Mouse (Mus musculus) liver, embryonic 14.5 days (tissue): ENCODE measurements around the gene Hoxa2. TPM values are rescaled to one million over a fixed set of nuclear protein-coding genes. Genes with fewer than 3 reads are reported as not detected.

Source experiments
- ATAC-seq: fragments of 200-750 bp; cut with Nextera tagmentation; 2 replicates; pipeline ENCODE4 v1.8.0; 2017; ENCODE audit warnings: moderate number of reproducible peaks, mild to moderate bottlenecking, moderate library complexity; ENCODE audit not compliant: insufficient read depth
- DNase-seq, 3 experiments: peaks; one replicate each; pipeline ENCODE4 v3.0.0-alpha.2; 2012 to 2013; ENCODE audit warnings: low read depth in 3 of 3, low spot score in 3 of 3
- H3K27ac ChIP-seq: fragments of 300-500 bp; sonication (generic); 2 replicates; pipeline ENCODE4 v1.5.1; 2014; ENCODE audit warnings: moderate library complexity, mild to moderate bottlenecking, control low read depth, inconsistent platforms
- H3K27me3 ChIP-seq: fragments of 300-500 bp; sonication (generic); 2 replicates; pipeline ENCODE4 v1.6.1; 2014; ENCODE audit warnings: mild to moderate bottlenecking, low read length, moderate library complexity; ENCODE audit not compliant: control insufficient read depth, insufficient read depth
- H3K36me3 ChIP-seq: fragments of 300-500 bp; sonication (generic); replicated peaks from 2 replicates; pipeline ENCODE4 v1.6.1; 2014; ENCODE audit warnings: low read depth; ENCODE audit not compliant: control insufficient read depth, insufficient read depth
- H3K4me1 ChIP-seq, 2 experiments: fragments of 200-500 bp in 1 of 2; fragments of 300-500 bp in 1 of 2; sonication (generic) in 1 of 2; replicated peaks; 2 replicates each; pipeline ENCODE4 v1.6.1; 2012 to 2014; ENCODE audit warnings: antibody characterized with exemption in 1 of 2, inconsistent platforms in 1 of 2, low read length in 1 of 2; ENCODE audit not compliant: control insufficient read depth in 2 of 2, insufficient read depth in 2 of 2
- H3K4me2 ChIP-seq: fragments of 300-500 bp; sonication (generic); 2 replicates; pipeline ENCODE4 v1.6.1; 2014; ENCODE audit warnings: low read depth, mild to moderate bottlenecking, control low read depth, moderate library complexity
- H3K4me3 ChIP-seq, 2 experiments: fragments of 200-500 bp in 1 of 2; fragments of 300-500 bp in 1 of 2; sonication (generic) in 1 of 2; 2 replicates each; pipeline ENCODE4 v1.5.1; 2012 to 2014; ENCODE audit warnings: low read depth in 2 of 2, low read length in 2 of 2, mild to moderate bottlenecking in 2 of 2, control low read depth in 1 of 2, inconsistent platforms in 1 of 2, moderate library complexity in 1 of 2; ENCODE audit not compliant: insufficient read depth in 1 of 2
- H3K9ac ChIP-seq: fragments of 300-500 bp; sonication (generic); replicated peaks from 2 replicates; pipeline ENCODE4 v1.6.1; 2014; ENCODE audit warnings: mild to moderate bottlenecking, control low read depth, moderate library complexity
- H3K9me3 ChIP-seq: fragments of 300-500 bp; sonication (generic); 2 replicates; pipeline ENCODE4 v1.6.1; 2016; ENCODE audit warnings: low read length, mixed read lengths; ENCODE audit not compliant: control insufficient read depth
- CTCF ChIP-seq: IDR thresholded peaks from 2 replicates; pipeline ENCODE4 v1.5.1; 2016; ENCODE audit warnings: antibody characterized with exemption, low read depth, control low read depth
- EP300 ChIP-seq: IDR thresholded peaks from 2 replicates; pipeline ENCODE4 v1.6.1; 2016; ENCODE audit warnings: antibody characterized with exemption, low read depth
- WGBS: fragments of 180-500 bp; shearing (Covaris S2); extraction: QIAGEN DNeasy Blood & Tissue Kit; methylation state at CpG from one replicate; pipeline ENCODE4 v1.1.7; 2014; ENCODE audit not compliant: insufficient replicate concordance; 5-methylcytosine and 5-hydroxymethylcytosine counted together
- polyA plus RNA-seq, 2 experiments: library from polyadenylated mRNA; depleted of rRNA in 1 of 2; stranded (reverse) in 1 of 2; unstranded in 1 of 2; fragments of >200 nt; fragmentation: Nextera tagmentation in 1 of 2; extraction: Ambion mirVana in 1 of 2; gene quantifications; 2 replicates each; pipeline versions ENCODE4 v1.2.1 to v1.2.3; 2012 to 2014

Gene Hoxa2
- polyA plus RNA-seq, 2 experiments, result 0.14 to 0.26 TPM

DNA sequence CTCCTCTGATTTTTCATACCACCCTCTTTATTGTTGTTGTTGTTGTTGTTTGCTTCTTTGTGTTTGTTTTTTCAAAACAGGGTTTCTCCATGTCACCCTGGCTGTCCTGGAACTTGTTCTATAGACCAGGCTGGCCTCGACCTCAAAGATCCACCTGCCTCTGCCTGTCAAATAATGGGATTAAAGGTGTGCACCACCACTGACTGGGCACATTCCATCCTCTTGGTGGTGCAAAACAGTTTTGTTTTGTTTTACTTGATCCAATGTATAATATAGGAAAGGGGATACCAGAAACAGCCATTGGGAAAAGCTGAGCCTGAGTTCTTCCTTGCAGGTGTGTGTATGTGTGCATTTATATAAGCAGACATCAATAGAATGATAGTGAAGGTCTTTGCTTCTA lies 21.9 kb upstream of the Hoxa2 start:
- Histone ChIP-seq H3K9ac (no peak overlapping the region), H3K4me3 (no peak overlapping the region), H3K36me3 (no peaks in the 10 kb centered on the region), H3K27ac (no peak overlapping the region), H3K9me3 (no peaks in the 10 kb centered on the region), H3K4me2 (no peak overlapping the region), H3K27me3 (peaks cover 62% of the 10 kb centered on the region), H3K4me1 (0 out of 4 replicates have a peak, but pooled peaks cover 0 to 3% of the 10 kb centered on the region in 2 experiments)
- WGBS, result 24% methylated on average over 1 of the region's 1 CpGs
- DNase-seq (no peak), ATAC-seq (no peak)
- TF ChIP-seq EP300 (no peak), CTCF (no peak)

DNA sequence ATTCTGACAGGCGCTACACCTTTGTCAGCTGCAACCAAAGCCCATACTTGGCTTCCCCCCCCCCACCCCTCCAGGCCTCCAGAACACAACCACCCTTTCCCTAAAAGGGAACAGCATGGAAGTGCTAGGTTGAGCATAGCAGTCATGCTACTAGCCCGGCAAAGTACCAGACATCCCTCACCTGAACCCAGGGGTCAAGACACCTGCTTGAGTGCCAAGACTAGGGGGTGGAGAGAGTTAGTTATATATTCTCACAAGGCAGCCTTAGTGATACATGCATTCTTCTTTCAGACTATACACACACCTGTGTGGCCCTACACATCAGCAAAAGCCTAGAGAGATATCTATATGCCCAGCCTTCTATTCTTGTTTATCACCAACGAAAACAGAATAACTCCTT lies 21.2 kb upstream of the Hoxa2 start:
- Histone ChIP-seq H3K9ac (no peak overlapping the region), H3K27ac (no peak overlapping the region), H3K9me3 (no peaks in the 10 kb centered on the region), H3K27me3 (peaks cover 55% of the 10 kb centered on the region), H3K4me2 (no peak overlapping the region), H3K4me3 (no peak overlapping the region), H3K36me3 (no peaks in the 10 kb centered on the region), H3K4me1 (0 out of 4 replicates have a peak, but pooled peaks cover 0 to 3% of the 10 kb centered on the region in 2 experiments)
- 27% methylated on average over 3 of the region's 3 CpGs for WGBS
- DNase-seq (no peak), ATAC-seq (no peak)
- TF ChIP-seq CTCF (no peak), EP300 (no peak)

DNA sequence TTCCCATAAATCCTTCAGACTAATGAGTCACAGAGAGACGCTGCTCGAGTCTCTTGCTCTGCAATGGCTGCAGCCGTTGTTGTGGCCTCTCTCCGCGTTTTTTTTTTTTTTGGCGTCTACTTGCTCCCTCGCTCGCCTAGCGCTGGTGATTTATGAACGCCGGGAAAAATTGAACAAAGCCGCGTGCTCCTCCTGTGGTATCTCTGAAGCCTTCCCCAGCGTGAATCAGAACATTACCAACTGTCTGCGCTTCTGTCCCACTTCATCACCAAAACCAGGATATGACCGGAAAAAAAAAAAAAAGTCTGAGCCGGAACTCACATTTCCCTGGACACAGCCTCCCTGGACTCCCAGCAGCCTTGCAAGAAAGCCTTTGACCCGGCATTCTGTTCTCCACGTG lies 20.6 kb upstream of the Hoxa2 start:
- Histone ChIP-seq H3K4me3 (no peak overlapping the region), H3K36me3 (no peaks in the 10 kb centered on the region), H3K9ac (no peak overlapping the region), H3K4me2 (no peak overlapping the region), H3K27ac (no peak overlapping the region), H3K27me3 (peaks cover 53% of the 10 kb centered on the region), H3K4me1 (0 out of 4 replicates have a peak, but pooled peaks cover 0 to 3% of the 10 kb centered on the region in 2 experiments), H3K9me3 (no peaks in the 10 kb centered on the region)
- ATAC-seq (no peak), DNase-seq (no peak)
- TF ChIP-seq EP300 (no peak), CTCF (no peak)
- 5% methylated on average over 19 of the region's 19 CpGs for WGBS

DNA sequence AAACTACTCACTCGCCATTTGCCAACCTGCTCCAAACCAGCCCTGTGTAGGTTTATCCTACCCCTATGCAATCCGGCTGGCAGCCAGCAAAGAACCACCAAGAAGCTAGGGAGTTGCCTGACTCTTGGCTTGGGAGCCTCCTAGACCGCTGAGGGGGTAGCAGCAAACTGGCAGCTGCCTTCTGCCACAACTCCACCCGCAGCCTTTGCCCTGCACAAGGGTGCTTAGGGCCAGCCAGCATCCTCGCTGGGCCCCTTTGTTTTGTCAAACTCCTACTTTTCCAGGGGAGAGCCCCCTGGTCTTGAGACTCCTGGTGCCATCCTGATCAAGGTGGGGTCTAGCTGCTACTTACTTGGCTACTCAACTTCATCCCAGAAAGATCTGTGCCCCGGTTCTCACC lies 20.0 kb upstream of the Hoxa2 start:
- DNase-seq, result no peak
- no peaks in the 10 kb centered on the region for H3K36me3 ChIP-seq
- H3K27ac ChIP-seq, result no peak overlapping the region
- peaks cover 53% of the 10 kb centered on the region for H3K27me3 ChIP-seq
- H3K4me1 ChIP-seq, result 0 out of 4 replicates have a peak, but pooled peaks cover 0 to 3% of the 10 kb centered on the region in 2 experiments
- no peak overlapping the region for H3K4me2 ChIP-seq
- no peak for ATAC-seq
- 25% methylated on average over 6 of the region's 6 CpGs for WGBS
- no peak overlapping the region for H3K9ac ChIP-seq
- TF ChIP-seq CTCF (no peak), EP300 (no peak)
- H3K9me3 ChIP-seq, result no peaks in the 10 kb centered on the region
- H3K4me3 ChIP-seq, result no peak overlapping the region

DNA sequence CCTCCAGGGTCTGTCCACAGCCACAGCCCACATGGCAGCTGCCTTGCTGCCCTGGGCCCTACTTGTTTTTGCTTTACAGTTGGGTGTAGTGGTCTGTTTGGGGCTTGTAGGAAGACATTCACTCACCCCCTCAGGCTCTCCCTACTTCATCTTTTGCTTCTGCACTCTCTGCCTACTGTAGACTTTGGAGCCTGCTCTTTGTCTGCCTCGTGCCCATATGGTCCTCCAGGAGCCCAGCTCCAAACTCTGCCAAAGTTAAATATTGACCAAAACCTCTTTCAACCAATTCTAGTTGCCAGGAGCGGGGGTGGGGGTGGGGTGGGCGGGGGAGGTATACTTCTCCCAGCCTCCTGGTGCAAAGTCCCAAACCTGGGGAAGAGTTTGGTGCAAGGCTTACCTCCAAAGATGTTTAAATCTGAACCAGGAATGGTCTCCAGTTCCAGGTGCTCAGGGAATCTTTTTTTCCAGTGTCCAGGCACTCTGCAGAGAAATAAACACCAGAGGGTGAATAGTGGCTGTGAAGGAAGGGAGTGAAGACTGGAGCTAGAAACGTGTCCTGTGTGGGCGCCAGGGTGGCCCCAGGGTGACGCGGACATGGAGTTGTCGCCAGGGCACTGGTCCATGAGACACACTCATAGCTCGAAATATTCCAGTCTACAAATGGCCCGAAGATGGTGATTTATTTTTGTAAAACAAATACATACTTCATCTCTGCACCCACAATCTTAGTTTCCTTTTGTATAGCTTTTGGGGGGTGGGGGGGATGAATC lies 18.9 kb upstream of the Hoxa2 start:
- WGBS, result 39% methylated on average over 10 of the region's 10 CpGs
- TF ChIP-seq EP300, result no peak
- no peak for DNase-seq
- Histone ChIP-seq H3K9me3 (no peaks in the 10 kb centered on the region), H3K4me1 (0 out of 4 replicates have a peak, but pooled peaks cover 0 to 3% of the 10 kb centered on the region in 2 experiments), H3K9ac (no peak overlapping the region), H3K36me3 (no peaks in the 10 kb centered on the region), H3K4me3 (no peak overlapping the region), H3K4me2 (no peak overlapping the region), H3K27me3 (peaks cover 56% of the 10 kb centered on the region), H3K27ac (no peak overlapping the region)
- ATAC-seq, result no peak
